Mouse (Mus musculus): ENCODE measurements at regions not wholly inside any gene's neighbourhood (a gene's known extent, or its start where the extent isn't known, plus 50 kb on each side); places are given as distances from the start of the nearest gene placed in this dataset.

- no peak for TF ChIP-seq CTCF (conservative IDR thresholded peaks at IDR 0.05 in 1 of 2, IDR thresholded peaks at IDR 0.05 in 1 of 2; ENCODE audit: low read depth in 2 of 2, low read length in 2 of 2)
- no peak for TF ChIP-seq UBTF (IDR thresholded peaks at IDR 0.05; ENCODE audit: low read depth, low read length)
- TF ChIP-seq POLR2A (IDR thresholded peaks at IDR 0.05; ENCODE audit: low read depth, low read length) = no peak
- TF ChIP-seq GABPA (IDR thresholded peaks at IDR 0.05; ENCODE audit: insufficient replicate concordance, low read depth, low read length) = no peak
- no peak for TF ChIP-seq EP300 (IDR thresholded peaks at IDR 0.05; ENCODE audit: low read length)
These were observed 128.9 kb upstream of the Nudt7 start for GRCm38 (mm10) chr8:114004436-114004835.
